Mouse (Mus musculus) hindbrain, embryonic 11.5 days (tissue): ENCODE data around the gene Axin2. TPM values are rescaled to one million over a fixed set of nuclear protein-coding genes. Genes with fewer than 3 reads are reported as not detected.
A peak's percentile ranks its signal among the peaks of the same experiment; 100 is the strongest.

Source experiments
- ATAC-seq: fragments of 200-750 bp; cut with Nextera tagmentation; 2 replicates; pipeline ENCODE4 v1.8.0; 2017; ENCODE audit warnings: mild to moderate bottlenecking, moderate TSS enrichment, moderate library complexity; ENCODE audit not compliant: low FRiP score
- DNase-seq: peaks from one replicate; pipeline ENCODE4 v3.0.0-alpha.2; 2015; ENCODE audit warnings: low spot score
- H3K27ac ChIP-seq: fragments of 300-500 bp; sonication (generic); 2 replicates; pipeline ENCODE4 v1.5.1; 2014; ENCODE audit warnings: mild to moderate bottlenecking, low read depth, low read length
- H3K27me3 ChIP-seq: fragments of 300-500 bp; sonication (generic); 2 replicates; pipeline ENCODE4 v1.6.1; 2014; ENCODE audit warnings: mild to moderate bottlenecking, low read length, moderate library complexity, mixed read lengths; ENCODE audit not compliant: control insufficient read depth, insufficient read depth
- H3K36me3 ChIP-seq: fragments of 300-500 bp; sonication (generic); 2 replicates; pipeline ENCODE4 v1.6.1; 2014; ENCODE audit warnings: mild to moderate bottlenecking, low read length, moderate library complexity, mixed read lengths; ENCODE audit not compliant: control insufficient read depth, insufficient read depth
- H3K4me1 ChIP-seq: fragments of 300-500 bp; sonication (generic); replicated peaks from 2 replicates; pipeline ENCODE4 v1.6.1; 2014; ENCODE audit warnings: low read length, mixed read lengths; ENCODE audit not compliant: control insufficient read depth, insufficient read depth
- H3K4me2 ChIP-seq: fragments of 300-500 bp; sonication (generic); replicated peaks from 2 replicates; pipeline ENCODE4 v1.6.1; 2014; ENCODE audit warnings: mild to moderate bottlenecking, low read depth, low read length
- H3K4me3 ChIP-seq: fragments of 300-500 bp; sonication (generic); 2 replicates; pipeline ENCODE4 v1.5.1; 2014; ENCODE audit warnings: low read depth, low read length
- H3K9ac ChIP-seq: fragments of 300-500 bp; sonication (generic); 2 replicates; pipeline ENCODE4 v1.6.1; 2014; ENCODE audit warnings: low read depth, low read length
- H3K9me3 ChIP-seq: fragments of 300-500 bp; sonication (generic); 2 replicates; pipeline ENCODE4 v1.6.1; 2016; ENCODE audit warnings: low read length; ENCODE audit not compliant: control insufficient read depth
- WGBS: fragments of 180-500 bp; shearing (Covaris S2); extraction: QIAGEN DNeasy Blood & Tissue Kit; methylation state at CpG from one replicate; pipeline ENCODE4 v1.1.7; 2014; 5-methylcytosine and 5-hydroxymethylcytosine counted together
- polyA plus RNA-seq: library from polyadenylated mRNA; unstranded; fragments of >200 nt; fragmentation: Nextera tagmentation; extraction: Ambion mirVana; gene quantifications from 2 replicates; pipeline ENCODE4 v1.2.1, GENCODE M21; 2014

The Axin2 gene
- polyA plus RNA-seq, 1 experiment from 2014 or later: 26.5 TPM

DNA sequence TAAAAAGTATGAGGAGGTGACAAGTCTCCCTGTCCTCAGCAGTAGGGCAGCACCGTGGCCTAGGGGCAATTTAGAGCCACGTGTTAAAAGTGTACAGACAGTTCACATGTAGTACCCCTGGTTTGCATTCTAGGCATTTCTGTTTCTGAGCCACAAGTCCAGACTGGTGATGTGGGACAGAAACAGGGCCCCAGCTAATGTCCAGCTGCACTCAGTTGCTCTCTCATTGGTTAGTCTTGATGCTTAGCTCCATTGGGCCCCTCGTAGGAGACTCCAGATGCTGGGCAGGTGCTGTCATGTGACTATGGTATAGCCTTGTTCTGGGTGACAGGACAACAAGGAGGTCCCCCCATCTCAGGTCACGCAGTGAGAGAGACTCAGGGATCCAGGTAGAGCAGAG is 9.0 kb downstream of the Axin2 start:
- Histone ChIP-seq H3K4me3 (no peak overlapping the region), H3K36me3 (peaks cover 11% of the 10 kb centered on the region), H3K4me2 (peak overlapping the region; percentile 25), H3K9me3 (no peaks in the 10 kb centered on the region), H3K27me3 (no peaks in the 10 kb centered on the region), H3K9ac (0 out of 2 replicates have a peak overlapping the region, but pooled peaks have one; percentile 8), H3K4me1 (peaks cover 27% of the 10 kb centered on the region), H3K27ac (peak overlapping the region; percentile 37; the same call in 1 of the 2 replicates)
- no peak for ATAC-seq
- 44% methylated on average over 4 of the region's 4 CpGs for whole genome bisulfite sequencing
- no peak for DNase-seq

DNA sequence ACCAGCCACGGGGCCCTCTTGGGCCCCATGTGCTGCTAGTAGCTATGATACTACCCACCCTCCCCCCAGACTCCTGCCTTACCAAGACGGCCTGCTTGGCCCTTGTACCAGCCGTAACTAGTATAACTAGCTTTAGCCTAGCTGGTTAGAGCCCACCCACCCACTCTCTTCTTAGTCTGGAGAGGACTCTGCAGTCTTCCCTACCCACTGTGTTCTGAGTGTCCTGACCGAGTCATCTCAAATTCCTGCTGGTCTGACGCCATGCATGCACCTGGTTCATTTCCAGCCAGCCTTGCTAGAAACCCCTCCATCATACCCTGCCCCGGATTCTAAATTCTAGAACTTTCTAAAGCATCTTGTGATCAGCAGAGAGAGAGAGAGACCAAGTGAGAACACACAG is 9.6 kb downstream of the Axin2 start:
- no peaks in the 10 kb centered on the region for H3K9me3 ChIP-seq
- H3K4me2 ChIP-seq: no peak overlapping the region
- WGBS: 59% methylated on average over 6 of the region's 6 CpGs
- H3K4me1 ChIP-seq: peaks cover 30% of the 10 kb centered on the region
- no peak for ATAC-seq
- no peak overlapping the region for H3K4me3 ChIP-seq
- no peak overlapping the region for H3K9ac ChIP-seq
- no peak for DNase-seq
- H3K27ac ChIP-seq: peak overlapping the region; percentile 66
- peaks cover 11% of the 10 kb centered on the region for H3K36me3 ChIP-seq
- H3K27me3 ChIP-seq: no peaks in the 10 kb centered on the region

DNA sequence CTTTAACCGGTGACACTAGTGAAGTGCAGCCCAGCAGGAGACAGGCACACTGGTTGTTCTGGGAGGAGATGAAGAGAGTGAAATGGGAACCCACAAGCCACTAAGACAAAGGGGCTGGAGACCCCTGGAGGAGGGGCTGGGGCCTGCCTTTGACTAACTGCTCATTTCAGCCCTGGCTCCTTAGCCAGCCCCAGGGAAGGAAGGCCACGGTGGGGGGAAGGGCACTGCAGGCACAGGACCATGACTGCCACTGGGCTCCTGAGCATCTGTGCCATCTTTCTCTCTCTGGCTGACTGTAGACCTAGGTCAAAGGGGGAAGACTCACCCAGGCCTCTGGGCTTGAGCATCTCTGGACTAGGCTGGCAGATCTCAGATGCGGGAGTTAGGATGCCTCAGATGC is 10.5 kb downstream of the Axin2 start:
- DNase-seq (peak; percentile 61), ATAC-seq (peak; percentile 59)
- Histone ChIP-seq H3K27me3 (no peaks in the 10 kb centered on the region), H3K9me3 (no peaks in the 10 kb centered on the region), H3K27ac (peak overlapping the region; percentile 66), H3K4me1 (peaks cover 37% of the 10 kb centered on the region), H3K4me2 (0 out of 2 replicates have a peak overlapping the region, but pooled peaks have one; percentile 4), H3K4me3 (no peak overlapping the region), H3K9ac (no peak overlapping the region; the same call in 1 of the 2 replicates), H3K36me3 (peaks cover 11% of the 10 kb centered on the region)
- 39% methylated on average over 2 of the region's 3 CpGs for WGBS

DNA sequence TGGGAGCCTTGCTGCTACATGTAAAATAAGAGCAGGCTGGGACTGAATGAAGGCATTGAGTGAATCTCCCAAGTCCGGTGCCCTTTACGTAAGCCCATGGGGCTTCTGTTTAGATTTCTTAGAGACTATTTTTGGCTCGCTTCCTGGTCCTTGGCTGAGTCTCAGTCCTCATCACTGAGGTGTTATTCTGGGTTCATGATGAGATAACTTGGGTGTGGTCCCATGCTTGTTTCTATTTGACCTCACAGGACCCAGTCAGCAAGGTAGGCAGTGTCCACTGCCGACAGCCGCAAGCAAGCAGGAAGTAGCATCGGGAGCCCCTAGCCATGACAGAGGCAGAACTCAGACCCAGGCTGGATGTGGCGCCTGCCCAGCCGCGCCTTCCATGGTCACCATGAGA is 13.7 kb downstream of the Axin2 start:
- WGBS: 79% methylated on average over 9 of the region's 9 CpGs
- H3K4me2 ChIP-seq: no peak overlapping the region
- H3K9ac ChIP-seq: no peak overlapping the region
- DNase-seq (no peak), ATAC-seq (no peak)
- H3K4me1 ChIP-seq: peaks cover 26% of the 10 kb centered on the region
- no peaks in the 10 kb centered on the region for H3K27me3 ChIP-seq
- peaks cover 13% of the 10 kb centered on the region for H3K36me3 ChIP-seq
- no peaks in the 10 kb centered on the region for H3K9me3 ChIP-seq
- no peak overlapping the region for H3K4me3 ChIP-seq
- H3K27ac ChIP-seq: peak overlapping the region; percentile 14; the same call in 1 of the 2 replicates

DNA sequence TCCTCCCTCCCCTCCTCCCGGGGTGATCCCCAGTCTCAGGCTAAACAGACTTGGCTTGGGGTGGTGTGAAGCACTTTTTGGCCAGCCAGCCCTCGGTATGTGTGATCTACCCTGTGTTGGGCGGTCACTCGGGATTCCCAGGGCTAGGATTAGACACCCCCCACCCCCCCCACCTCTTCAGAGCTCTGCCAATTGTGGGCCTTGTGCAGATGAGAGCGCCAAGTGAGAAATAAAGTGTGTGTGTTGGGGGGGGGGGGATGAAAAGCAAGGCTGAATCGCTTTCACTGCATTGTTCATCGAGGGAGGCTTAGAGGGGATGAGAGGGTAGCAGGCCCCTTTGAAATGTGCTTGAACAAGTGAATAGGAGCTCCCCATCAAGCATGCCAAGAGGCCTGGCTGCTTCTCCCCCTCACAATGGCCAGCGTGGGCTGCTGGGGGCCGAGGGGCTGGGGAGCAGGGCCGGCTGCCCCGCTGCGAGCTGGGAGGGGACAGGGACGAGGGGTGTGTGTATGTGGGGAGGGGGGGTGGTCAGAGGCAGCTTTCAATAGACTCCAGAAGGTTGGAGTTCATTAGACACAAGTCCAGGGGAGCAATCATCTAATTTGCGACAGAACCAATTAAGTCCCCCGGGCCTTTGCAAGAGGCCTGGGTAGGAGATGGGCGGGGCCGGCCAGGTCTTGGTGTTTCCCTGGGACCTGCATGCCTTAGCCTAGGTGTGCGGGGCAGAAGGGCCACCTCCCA is 15.1 kb downstream of the Axin2 start:
- peaks cover 19% of the 10 kb centered on the region for H3K4me1 ChIP-seq
- peak; percentile 57 for DNase-seq
- no peaks in the 10 kb centered on the region for H3K9me3 ChIP-seq
- H3K27me3 ChIP-seq: no peaks in the 10 kb centered on the region
- no peak overlapping the region for H3K4me2 ChIP-seq
- no peak overlapping the region for H3K9ac ChIP-seq
- peak; percentile 74 for ATAC-seq
- peak overlapping the region; percentile 76 for H3K27ac ChIP-seq
- H3K4me3 ChIP-seq: 0 out of 2 replicates have a peak overlapping the region, but pooled peaks have one; percentile 14
- WGBS: 38% methylated on average over 17 of the region's 18 CpGs
- H3K36me3 ChIP-seq: peaks cover 15% of the 10 kb centered on the region

DNA sequence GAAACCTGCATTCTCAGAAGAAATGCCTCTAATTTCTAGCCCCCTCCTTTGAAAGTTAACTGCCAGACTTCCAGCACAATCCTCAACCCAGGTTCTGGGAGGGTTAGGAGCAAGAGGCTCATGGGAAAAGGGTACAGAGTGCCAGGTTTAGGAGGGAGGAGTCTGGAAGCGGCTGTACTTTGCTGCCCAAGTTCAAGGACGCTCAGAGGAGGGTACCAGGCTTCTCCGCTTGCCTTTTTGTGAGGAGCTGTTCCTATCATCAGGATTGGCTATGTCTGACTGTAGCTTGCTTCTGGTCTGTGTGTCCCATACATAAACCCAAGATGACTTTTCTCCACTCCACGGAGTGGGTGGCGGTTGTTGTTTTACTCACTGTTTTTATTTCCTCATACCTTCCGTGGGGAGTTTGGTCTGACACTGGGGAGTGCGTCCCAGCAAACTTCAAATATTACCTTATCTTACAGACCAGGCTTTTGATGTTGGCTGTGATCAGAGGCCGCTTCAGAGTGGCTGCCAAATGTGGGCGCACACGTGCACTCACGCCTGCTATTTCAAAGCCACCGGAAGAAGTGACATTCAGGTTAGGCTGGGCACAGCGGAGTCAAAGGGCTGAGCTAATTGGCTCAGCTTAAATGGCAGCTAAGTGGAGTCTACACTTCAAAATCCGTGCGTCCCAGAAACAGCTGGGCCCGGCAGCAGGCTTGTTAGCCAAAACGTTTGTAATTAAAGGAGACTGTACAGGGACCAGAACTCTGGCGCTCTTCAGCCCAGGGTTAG is 16.1 kb downstream of the Axin2 start:
- H3K4me1 ChIP-seq: peaks cover 13% of the 10 kb centered on the region
- H3K27me3 ChIP-seq: no peaks in the 10 kb centered on the region
- H3K36me3 ChIP-seq: peaks cover 15% of the 10 kb centered on the region
- no peak for ATAC-seq
- H3K27ac ChIP-seq: 0 out of 2 replicates have a peak overlapping the region, but pooled peaks have one; percentile 76
- no peak overlapping the region for H3K4me2 ChIP-seq
- no peak overlapping the region for H3K4me3 ChIP-seq
- no peak for DNase-seq
- no peak overlapping the region for H3K9ac ChIP-seq
- no peaks in the 10 kb centered on the region for H3K9me3 ChIP-seq
- WGBS: 72% methylated on average over 18 of the region's 18 CpGs

DNA sequence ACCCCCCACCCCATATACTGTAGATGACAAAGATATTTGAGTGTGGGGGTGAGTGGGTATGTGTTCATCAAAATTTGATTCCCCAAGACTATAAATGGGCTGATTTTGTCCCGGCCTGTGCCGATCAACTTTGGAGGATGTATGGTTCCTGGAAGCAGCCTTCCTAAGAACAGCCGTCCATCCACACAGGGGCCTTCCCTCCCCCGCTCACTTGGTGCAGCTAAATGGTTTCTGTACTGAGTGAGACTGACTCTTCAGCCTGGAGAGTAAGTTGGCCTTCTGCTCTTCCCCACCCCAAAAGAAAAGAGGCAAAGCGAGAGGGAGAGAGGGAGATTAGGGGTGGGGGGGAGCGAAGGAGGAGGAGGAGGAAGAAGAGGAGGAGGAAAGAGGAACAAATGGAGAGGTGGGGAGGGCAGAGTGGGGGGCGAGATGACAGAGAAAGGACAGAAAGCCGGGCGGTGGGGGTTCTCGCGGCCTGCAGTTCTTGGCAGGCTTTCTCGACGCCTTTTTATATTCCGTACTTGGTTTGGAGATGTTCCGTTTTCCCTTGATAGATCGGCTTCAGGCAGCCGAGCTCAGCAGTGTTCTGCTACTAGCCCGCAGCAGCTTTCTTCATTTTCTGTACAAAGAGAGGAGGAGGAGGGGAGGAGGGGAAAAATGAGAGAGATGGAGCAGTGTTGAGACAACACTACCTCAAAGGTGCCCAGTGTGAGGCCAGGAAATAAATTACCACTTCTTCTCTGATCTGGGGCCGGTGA is 20.7 kb downstream of the Axin2 start:
- 55% methylated on average over 19 of the region's 19 CpGs for WGBS
- no peak overlapping the region for H3K9ac ChIP-seq
- peaks cover 29% of the 10 kb centered on the region for H3K36me3 ChIP-seq
- H3K4me1 ChIP-seq: no peaks in the 10 kb centered on the region; the same call in 1 of the 2 replicates
- no peaks in the 10 kb centered on the region for H3K9me3 ChIP-seq
- ATAC-seq (no peak), DNase-seq (no peak)
- no peaks in the 10 kb centered on the region for H3K27me3 ChIP-seq
- no peak overlapping the region for H3K4me2 ChIP-seq
- H3K27ac ChIP-seq: peak overlapping the region; percentile 25; the same call in 1 of the 2 replicates
- no peak overlapping the region for H3K4me3 ChIP-seq

DNA sequence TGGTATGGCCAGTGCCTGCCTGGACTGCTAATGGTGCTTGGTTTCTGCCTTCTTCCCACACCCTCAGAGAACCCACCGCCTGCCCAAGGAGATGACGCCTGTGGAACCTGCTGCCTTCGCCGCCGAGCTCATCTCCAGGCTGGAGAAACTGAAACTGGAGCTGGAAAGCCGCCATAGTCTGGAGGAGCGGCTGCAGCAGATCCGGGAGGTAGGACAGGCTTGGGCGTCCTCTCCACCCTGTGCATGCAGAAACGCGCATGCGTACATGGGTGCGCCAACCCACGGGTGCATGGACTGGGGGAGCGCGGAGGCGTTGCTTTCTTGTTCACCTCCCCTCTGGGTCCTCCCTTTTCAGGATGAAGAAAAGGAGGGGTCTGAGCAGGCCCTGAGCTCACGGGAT is 21.7 kb downstream of the Axin2 start:
- DNase-seq (no peak), ATAC-seq (no peak; the same call in 1 of the 2 replicates)
- Histone ChIP-seq H3K27me3 (no peaks in the 10 kb centered on the region), H3K4me2 (no peak overlapping the region), H3K36me3 (peaks cover 28% of the 10 kb centered on the region), H3K9me3 (no peaks in the 10 kb centered on the region), H3K4me3 (no peak overlapping the region), H3K9ac (no peak overlapping the region), H3K4me1 (no peaks in the 10 kb centered on the region; the same call in 1 of the 2 replicates), H3K27ac (no peak overlapping the region)
- WGBS: 95% methylated on average over 18 of the region's 18 CpGs
